Mouse (Mus musculus): ENCODE measurements at regions not wholly inside any gene's neighbourhood (a gene's known extent, or its start where the extent isn't known, plus 50 kb on each side); places are given as distances from the start of the nearest gene placed in this dataset.
"Not testable (repeated sequence)": the region's sequence is repeated elsewhere in the genome, so short reads cannot be mapped to it uniquely, and the experiment has no call there.

- peak; percentile 15 for DNase-seq (ENCODE audit: low spot score)
Measured at GRCm38 (mm10) chr13:35604061-35604460, 55.6 kb upstream of the Cdyl start.

- DNase-seq (ENCODE audit: low spot score), result no peak
Measured at GRCm38 (mm10) chr13:35604765-35605164, 54.9 kb upstream of the Cdyl start.

GRCm38 (mm10) chr13:35606857-35607561 is 52.6 kb upstream of the Cdyl start:
- not testable (repeated sequence) for DNase-seq (ENCODE audit: low spot score)

GRCm38 (mm10) chr13:35607710-35608109 is 51.9 kb upstream of the Cdyl start:
- no peak for DNase-seq (ENCODE audit: low spot score)
